Mouse (Mus musculus) layer of hippocampus, postnatal 25 days (tissue): Measurements from ENCODE around the gene Uhrf2. TPM values are rescaled to one million over a fixed set of nuclear protein-coding genes. Genes with fewer than 3 reads are reported as not detected.

ENCODE experiments used
- DNase-seq, 2 experiments: peaks; one replicate each; pipeline ENCODE4 v3.0.0; 2022; ENCODE audit warnings: mixed read lengths in 2 of 2, low spot score in 1 of 2; ENCODE audit errors: extremely low spot score in 1 of 2
- total RNA-seq, 2 experiments: library from RNA; stranded (reverse); gene quantifications; 2 replicates each; pipeline ENCODE4 v1.2.3; 2021

Uhrf2 gene
- total RNA-seq, 2 experiments from 2014 or later, result 61.8 to 62.1 TPM

DNA sequence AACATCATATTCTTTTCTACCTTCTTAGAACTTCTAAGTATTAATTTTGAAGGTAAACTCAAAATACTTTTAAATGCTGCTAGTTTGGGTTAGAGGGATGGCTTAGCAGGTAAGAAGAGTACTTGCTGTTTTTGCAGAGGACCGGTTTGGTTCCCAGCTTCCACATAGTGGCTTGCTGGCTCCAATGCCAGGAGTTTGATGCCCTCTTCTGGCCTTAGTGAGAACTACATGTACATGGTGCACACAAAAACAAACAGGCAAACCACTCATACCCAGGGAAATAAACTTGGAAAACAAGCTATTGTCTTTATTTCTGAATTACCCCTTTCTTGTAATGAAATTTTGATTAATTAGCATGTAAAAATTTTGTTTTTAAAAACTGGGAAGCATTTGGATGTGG is 15.5 kb downstream of the Uhrf2 start:
- no peak for DNase-seq

DNA sequence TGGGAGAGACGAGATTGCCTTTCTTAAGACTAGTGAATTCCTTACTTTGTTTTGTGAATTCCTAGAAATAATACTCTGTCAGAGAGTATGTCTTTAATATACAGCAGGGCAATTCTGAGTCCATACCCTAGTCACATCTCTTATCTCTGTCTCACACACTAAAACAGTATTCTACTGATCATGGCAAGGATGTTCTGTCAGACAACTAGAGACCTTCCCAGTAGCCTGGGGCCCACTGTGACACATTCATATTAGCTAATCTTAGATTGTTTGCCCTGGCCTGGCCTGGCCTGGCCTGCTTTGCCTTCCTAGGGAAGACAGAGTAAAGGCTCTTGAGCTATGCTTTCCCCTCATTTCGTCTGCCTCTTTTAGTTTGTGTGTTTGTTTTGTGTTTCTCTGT is 20.3 kb downstream of the Uhrf2 start:
- DNase-seq, result no peak

- no peak for DNase-seq
Measured at GRCm38 (mm10) chr19:30051479-30051878, 21.2 kb downstream of the Uhrf2 start.

DNA sequence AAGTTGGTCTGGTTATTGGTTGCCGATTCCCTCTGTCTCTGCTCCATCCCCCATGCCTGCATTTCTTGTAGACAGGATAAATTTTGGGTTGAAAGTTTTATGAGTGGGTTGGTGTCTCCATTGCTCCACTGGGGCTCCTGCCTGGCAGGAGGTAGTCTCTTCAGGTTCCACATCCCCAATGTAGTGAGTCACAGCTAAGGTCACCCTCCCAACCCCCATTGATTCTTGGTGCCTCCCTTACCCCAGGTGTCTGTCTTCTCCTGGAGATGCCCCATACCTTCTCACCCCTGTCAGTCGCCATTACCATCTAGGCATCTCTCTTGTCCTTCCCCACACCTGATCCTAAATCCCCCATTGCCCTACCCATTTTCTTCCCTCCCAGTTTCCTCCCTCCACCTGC is 23.9 kb downstream of the Uhrf2 start:
- DNase-seq, result no peak

GRCm38 (mm10) chr19:30065797-30066196 is 35.5 kb downstream of the Uhrf2 start:
- DNase-seq, result no peak

- no peak for DNase-seq
Measured at GRCm38 (mm10) chr19:30090163-30090562, 59.9 kb downstream of the Uhrf2 start.

- no peak for DNase-seq
Measured at GRCm38 (mm10) chr19:30091644-30092295, 61.5 kb downstream of the Uhrf2 start.

DNA sequence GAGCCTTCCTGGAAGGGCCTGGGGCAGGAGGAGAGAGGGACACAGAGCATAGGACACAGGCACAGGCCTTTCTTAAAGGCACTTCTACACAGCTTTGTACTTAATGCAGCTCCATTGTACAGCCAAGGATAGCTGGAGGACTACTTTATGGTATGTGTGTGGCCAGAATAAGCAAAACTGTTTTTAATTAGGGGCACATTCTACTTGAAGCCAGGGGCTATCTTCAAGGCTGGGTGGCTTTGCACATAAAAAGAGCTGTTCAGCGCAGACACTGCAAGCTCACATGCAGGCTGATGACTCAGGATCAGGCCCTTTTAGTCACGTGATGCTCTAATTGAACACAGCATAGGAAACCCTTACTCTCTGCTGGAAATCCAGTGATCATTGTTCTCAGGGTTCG is 65.9 kb downstream of the Uhrf2 start:
- DNase-seq, result no peak

GRCm38 (mm10) chr19:30097039-30097438 is 66.7 kb downstream of the Uhrf2 start:
- DNase-seq, result no peak

DNA sequence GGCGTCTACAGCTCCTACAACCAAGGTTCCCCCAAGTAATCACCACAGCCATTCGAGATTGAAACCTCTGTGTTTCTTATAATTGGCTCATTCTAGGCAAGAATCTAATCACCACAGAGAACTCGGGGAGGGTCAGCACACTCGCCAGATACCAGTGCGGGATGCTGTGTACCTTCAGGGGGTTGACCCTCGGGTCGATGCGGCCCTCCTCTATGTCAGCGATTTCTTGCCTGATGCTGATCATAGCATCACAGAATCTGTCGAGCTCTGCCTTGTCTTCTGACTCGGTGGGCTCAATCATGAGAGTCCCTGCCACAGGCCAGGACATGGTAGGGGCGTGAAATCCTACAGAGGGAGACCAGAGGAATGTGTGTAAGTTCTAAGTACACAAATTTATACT is 70.3 kb downstream of the Uhrf2 start:
- no peak for DNase-seq

DNA sequence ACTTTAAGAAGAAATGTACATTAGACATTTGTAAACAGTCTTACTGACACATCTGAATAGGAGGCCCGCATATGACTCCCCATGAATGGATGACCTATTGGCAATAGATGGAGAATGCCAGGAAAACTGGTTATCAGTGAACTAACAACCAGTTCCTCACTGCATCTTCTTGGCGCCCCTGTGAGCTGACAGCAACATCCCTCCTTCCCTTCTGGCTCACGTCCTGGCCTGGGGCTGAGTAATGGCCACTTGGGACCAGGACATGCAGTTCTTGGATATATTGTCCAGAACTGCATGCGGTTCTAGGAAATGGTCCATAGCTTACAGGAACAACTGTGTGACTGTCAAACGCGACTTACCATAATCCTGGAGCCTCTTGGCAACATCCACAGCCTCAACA is 72.3 kb downstream of the Uhrf2 start:
- no peak for DNase-seq

- DNase-seq, result no peak
Measured at GRCm38 (mm10) chr19:30105045-30105842, 74.9 kb downstream of the Uhrf2 start.

GRCm38 (mm10) chr19:30107221-30107845 is 77.0 kb downstream of the Uhrf2 start:
- DNase-seq, result no peak

DNA sequence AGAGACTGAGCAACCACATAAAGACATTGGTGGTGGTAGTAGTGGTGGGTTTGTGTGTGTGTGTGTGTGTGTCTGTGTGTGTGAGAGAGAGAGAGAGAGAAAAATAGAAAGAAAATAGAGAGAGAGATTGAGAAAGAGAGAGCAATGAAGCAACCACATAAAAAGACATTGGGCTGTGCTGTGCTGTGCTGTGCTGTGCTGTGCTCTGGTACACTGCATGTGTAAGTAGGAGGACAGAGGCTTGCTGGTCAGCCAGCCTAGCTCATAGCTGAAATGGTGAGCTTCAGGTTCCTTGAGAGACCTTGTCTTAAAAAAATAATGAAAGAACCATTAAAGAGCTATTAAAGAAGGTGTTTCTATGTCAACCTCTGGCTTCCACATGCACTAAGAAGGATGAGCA is 78.3 kb downstream of the Uhrf2 start:
- no peak for DNase-seq

GRCm38 (mm10) chr19:30109122-30109521 is 78.8 kb downstream of the Uhrf2 start:
- no peak for DNase-seq

DNA sequence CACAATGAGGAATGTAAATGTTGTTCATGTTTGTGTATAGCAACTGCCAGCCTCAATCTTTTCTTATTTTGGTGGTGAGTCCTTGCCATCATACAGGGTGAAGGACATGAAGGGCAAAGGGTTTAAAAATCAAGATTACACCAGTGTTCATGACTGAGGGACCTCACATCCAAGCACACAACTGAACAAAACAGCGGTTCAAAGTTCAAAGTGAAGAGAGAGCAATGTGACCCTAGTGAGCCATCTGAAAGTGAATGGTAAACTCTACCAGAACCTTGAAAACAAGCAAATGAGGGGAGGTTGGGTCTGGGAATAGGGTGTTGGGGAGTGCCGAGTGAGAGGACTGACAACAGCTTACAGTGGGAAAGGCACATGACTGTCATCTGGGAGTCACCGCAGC is 81.1 kb downstream of the Uhrf2 start:
- DNase-seq, result no peak

GRCm38 (mm10) chr19:30112961-30113688 is 82.8 kb downstream of the Uhrf2 start:
- DNase-seq, result no peak

GRCm38 (mm10) chr19:30114919-30115441 is 84.7 kb downstream of the Uhrf2 start:
- no peak for DNase-seq

GRCm38 (mm10) chr19:30115606-30116005 is 85.3 kb downstream of the Uhrf2 start:
- no peak for DNase-seq

DNA sequence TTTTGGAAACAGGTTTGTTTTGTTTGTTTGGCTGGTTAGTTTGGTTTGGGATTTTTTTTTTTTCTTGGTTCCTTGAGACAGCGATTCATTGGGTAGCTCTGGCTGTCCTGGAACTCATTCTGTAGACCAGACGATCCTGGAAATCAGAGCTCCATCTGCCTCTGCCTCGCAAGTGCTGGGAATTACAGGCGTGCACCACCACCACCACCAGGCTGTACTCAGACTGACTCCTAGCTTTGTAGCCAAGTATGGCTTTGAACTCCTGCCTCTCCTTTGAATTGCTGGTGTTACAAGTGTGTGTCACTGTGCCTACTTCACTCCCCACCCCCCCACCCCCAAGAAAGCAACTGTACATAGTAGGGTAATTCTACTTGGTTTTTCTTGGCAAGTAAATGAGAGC is 86.9 kb downstream of the Uhrf2 start:
- DNase-seq, result no peak

GRCm38 (mm10) chr19:30117775-30118174 is 87.5 kb downstream of the Uhrf2 start:
- DNase-seq, result no peak
